Mouse (Mus musculus) heart, embryonic 16.5 days (tissue): Measurements from ENCODE around the gene Prss53. TPM values are rescaled to one million over a fixed set of nuclear protein-coding genes. Genes with fewer than 3 reads are reported as not detected.

ENCODE experiments used
- ATAC-seq: fragments of 200-750 bp; cut with Nextera tagmentation; replicated peaks from 2 replicates; pipeline ENCODE4 v1.8.0; 2017; ENCODE audit warnings: moderate number of reproducible peaks; ENCODE audit not compliant: insufficient read depth, low FRiP score; ENCODE audit errors: extremely low read depth
- H3K27ac ChIP-seq: fragments of 300-500 bp; sonication (generic); 2 replicates; pipeline ENCODE4 v1.5.1; 2014; ENCODE audit warnings: mild to moderate bottlenecking, low read length, control low read depth, moderate library complexity
- H3K27me3 ChIP-seq: fragments of 300-500 bp; sonication (generic); 2 replicates; pipeline ENCODE4 v1.6.1; 2014; ENCODE audit warnings: low read length, mixed read lengths; ENCODE audit not compliant: control insufficient read depth, insufficient read depth
- H3K36me3 ChIP-seq: fragments of 300-500 bp; sonication (generic); 2 replicates; pipeline ENCODE4 v1.6.1; 2014; ENCODE audit not compliant: control insufficient read depth, insufficient read depth
- H3K4me1 ChIP-seq: fragments of 300-500 bp; sonication (generic); 2 replicates; pipeline ENCODE4 v1.6.1; 2014; ENCODE audit warnings: low read length, mixed read lengths; ENCODE audit not compliant: control insufficient read depth, insufficient read depth
- H3K4me2 ChIP-seq: fragments of 300-500 bp; sonication (generic); 2 replicates; pipeline ENCODE4 v1.6.1; 2014; ENCODE audit warnings: low read depth, mild to moderate bottlenecking, control low read depth, low read length
- H3K4me3 ChIP-seq: fragments of 300-500 bp; sonication (generic); 2 replicates; pipeline ENCODE4 v1.5.1; 2014; ENCODE audit warnings: mild to moderate bottlenecking, control low read depth, low read length
- H3K9ac ChIP-seq: fragments of 300-500 bp; sonication (generic); 2 replicates; pipeline ENCODE4 v1.6.1; 2014; ENCODE audit warnings: low read length, control low read depth
- H3K9me3 ChIP-seq: fragments of 300-500 bp; sonication (generic); replicated peaks from 2 replicates; pipeline ENCODE4 v1.6.1; 2016; ENCODE audit warnings: low read length; ENCODE audit not compliant: control insufficient read depth
- WGBS: fragments of 180-500 bp; shearing (Covaris S2); extraction: QIAGEN DNeasy Blood & Tissue Kit; methylation state at CpG from one replicate; pipeline ENCODE4 v1.1.7; 2014; 5-methylcytosine and 5-hydroxymethylcytosine counted together
- polyA plus RNA-seq: library from polyadenylated mRNA; unstranded; fragments of >200 nt; fragmentation: Nextera tagmentation; extraction: Ambion mirVana; gene quantifications from 2 replicates; pipeline ENCODE4 v1.2.1, GENCODE M21; 2015

Prss53 gene
- polyA plus RNA-seq, 1 experiment from 2014 or later: 1.8 TPM

DNA sequence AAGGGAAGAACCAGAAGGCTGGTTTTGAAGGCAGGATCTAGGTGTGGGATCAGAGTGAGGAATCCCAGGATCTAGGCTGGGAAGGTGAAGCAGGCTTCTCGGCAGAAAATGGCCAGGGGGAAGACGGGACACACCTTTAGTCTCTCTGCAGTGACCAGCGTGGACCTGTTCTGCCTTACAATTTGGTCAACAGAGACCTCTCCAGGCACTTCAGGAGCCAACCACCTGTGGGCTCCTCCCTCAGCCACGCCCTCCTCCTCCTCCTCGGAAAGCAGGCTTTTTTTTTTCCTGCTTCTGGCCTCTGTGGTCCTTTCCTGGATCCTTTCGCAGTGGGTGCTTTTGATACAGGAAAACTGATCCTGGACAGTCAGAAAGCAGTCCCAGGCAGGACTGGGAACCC, 39.2 kb upstream of the Prss53 start, which contains the start of gene Prss8:
Gene Prss8, minus strand, starts transcription at position 182 of the 400 bp plus-strand sequence.
- Histone ChIP-seq H3K4me1 (peaks cover 7% of the 10 kb centered on the region; the same call in 1 of the 2 replicates), H3K9ac (peak within 1 kb of the TSS; percentile 61), H3K27ac (no peak within 1 kb of the TSS), H3K27me3 (peaks cover 12% of the 10 kb centered on the region), H3K9me3 (no peaks in the 10 kb centered on the region), H3K36me3 (peaks cover 1% of the 10 kb centered on the region; the same call in 1 of the 2 replicates), H3K4me2 (peak within 1 kb of the TSS; percentile 55), H3K4me3 (peak within 1 kb of the TSS; percentile 36)
- 16% methylated on average over 6 of the region's 6 CpGs for WGBS
- no peak for ATAC-seq

DNA sequence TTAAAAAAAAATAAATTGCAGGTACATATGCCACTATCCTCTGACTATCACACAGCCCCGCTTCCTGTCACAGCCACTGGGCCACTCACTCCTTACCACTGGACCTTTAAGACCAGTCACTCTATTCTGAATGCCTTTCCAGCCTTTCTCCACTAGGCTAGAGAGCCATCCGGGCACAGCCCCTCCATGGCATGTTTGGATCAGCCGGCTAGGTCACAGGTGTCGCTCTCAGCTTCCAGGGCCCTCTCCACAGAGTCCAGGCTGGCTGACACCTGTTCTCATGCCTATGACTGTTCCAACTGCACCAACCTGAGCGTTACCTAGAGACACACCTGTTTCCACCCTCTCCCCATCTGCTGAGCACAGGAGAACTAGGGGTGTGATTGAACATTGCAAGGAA, 37.8 kb upstream of the Prss53 start:
- peaks cover 6% of the 10 kb centered on the region; the same call in 1 of the 2 replicates for H3K36me3 ChIP-seq
- no peak overlapping the region for H3K9ac ChIP-seq
- H3K4me3 ChIP-seq: no peak overlapping the region; the same call in 1 of the 2 replicates
- H3K4me2 ChIP-seq: peak overlapping the region; percentile 55; the same call in 1 of the 2 replicates
- peaks cover 12% of the 10 kb centered on the region for H3K27me3 ChIP-seq
- no peaks in the 10 kb centered on the region for H3K9me3 ChIP-seq
- peaks cover 7% of the 10 kb centered on the region; the same call in 1 of the 2 replicates for H3K4me1 ChIP-seq
- WGBS: 46% methylated on average over 5 of the region's 5 CpGs
- H3K27ac ChIP-seq: no peak overlapping the region
- ATAC-seq: no peak

DNA sequence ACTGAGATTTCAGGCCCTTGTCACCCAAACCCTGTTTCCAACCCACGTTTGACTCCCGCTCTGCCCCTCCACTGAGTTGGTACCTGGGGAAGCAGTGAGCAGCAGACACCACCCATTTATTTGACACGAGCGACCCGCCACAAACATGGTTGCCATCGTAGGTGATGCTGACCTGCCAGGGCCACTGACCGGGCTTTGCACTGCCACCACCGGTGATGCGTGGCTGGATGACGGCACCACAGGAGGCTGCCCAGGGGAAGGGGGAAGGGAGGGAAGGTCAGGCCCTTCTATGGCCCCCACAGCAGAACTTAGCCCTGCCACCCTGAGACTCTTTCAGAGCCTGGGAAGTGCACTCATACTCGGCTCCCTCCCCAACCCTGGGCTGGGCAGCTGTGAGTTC, 37.0 kb upstream of the Prss53 start:
- Histone ChIP-seq H3K4me3 (no peak overlapping the region), H3K4me2 (no peak overlapping the region; the same call in 1 of the 2 replicates)
- no peak for ATAC-seq

DNA sequence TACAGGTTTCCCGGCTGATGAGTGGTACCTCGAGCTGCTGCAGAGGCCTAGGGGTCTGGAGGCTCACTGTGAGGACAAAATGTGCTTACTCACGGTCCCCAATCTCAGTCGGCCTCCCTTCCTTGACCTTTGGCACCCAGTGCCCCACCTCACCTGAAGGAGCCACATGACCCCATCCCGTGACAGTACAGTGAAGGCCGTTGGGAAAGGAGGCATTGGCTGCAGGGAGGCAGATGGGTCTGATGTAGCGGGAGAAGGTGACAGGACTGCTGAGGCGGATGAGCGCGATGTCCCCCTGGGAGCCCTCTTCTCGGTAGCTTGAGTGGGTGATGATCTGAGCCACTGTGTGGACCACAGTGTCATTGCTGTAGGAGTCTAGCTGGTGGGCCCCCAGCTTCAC, 36.1 kb upstream of the Prss53 start:
- ATAC-seq: no peak
- Histone ChIP-seq H3K9me3 (no peaks in the 10 kb centered on the region), H3K4me2 (no peak overlapping the region), H3K27me3 (peaks cover 12% of the 10 kb centered on the region), H3K9ac (no peak overlapping the region), H3K36me3 (peaks cover 6% of the 10 kb centered on the region; the same call in 1 of the 2 replicates), H3K4me3 (no peak overlapping the region), H3K4me1 (peaks cover 7% of the 10 kb centered on the region; the same call in 1 of the 2 replicates), H3K27ac (no peak overlapping the region)
- 82% methylated on average over 11 of the region's 11 CpGs for WGBS

More for the DNA sequence above, 37.0 kb upstream of the Prss53 start:
- Histone ChIP-seq H3K9me3 (no peaks in the 10 kb centered on the region), H3K27me3 (peaks cover 12% of the 10 kb centered on the region), H3K36me3 (peaks cover 6% of the 10 kb centered on the region; the same call in 1 of the 2 replicates), H3K4me1 (peaks cover 7% of the 10 kb centered on the region; the same call in 1 of the 2 replicates), H3K27ac (no peak overlapping the region), H3K9ac (no peak overlapping the region)
- WGBS: 86% methylated on average over 11 of the region's 11 CpGs

DNA sequence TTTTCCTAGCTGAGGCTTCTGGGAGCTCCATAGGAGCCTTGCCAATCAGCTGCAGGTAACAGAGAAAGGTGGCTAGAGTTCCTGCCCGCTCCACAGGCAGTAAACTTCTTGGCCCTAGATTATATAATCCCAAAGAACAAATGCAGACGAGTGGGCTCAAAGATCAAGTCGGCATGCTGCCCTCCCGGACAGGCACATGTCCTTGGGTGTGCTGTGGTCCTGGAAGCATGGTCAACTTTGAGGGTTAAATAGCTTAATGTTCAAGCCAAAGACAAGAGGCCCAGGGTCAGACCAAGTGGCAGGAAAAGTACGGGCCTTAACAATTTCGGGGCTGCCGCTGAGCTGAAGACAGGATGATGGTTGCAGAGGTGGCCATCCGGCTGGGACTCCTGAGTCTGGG, 35.3 kb upstream of the Prss53 start:
- H3K4me2 ChIP-seq: no peak overlapping the region
- H3K4me3 ChIP-seq: no peak overlapping the region
- H3K27ac ChIP-seq: no peak overlapping the region
- no peak overlapping the region for H3K9ac ChIP-seq
- 90% methylated on average over 8 of the region's 8 CpGs for WGBS
- peaks cover 6% of the 10 kb centered on the region; the same call in 1 of the 2 replicates for H3K36me3 ChIP-seq
- H3K27me3 ChIP-seq: peaks cover 12% of the 10 kb centered on the region
- no peak for ATAC-seq
- H3K4me1 ChIP-seq: peaks cover 3% of the 10 kb centered on the region; the same call in 1 of the 2 replicates
- H3K9me3 ChIP-seq: no peaks in the 10 kb centered on the region

DNA sequence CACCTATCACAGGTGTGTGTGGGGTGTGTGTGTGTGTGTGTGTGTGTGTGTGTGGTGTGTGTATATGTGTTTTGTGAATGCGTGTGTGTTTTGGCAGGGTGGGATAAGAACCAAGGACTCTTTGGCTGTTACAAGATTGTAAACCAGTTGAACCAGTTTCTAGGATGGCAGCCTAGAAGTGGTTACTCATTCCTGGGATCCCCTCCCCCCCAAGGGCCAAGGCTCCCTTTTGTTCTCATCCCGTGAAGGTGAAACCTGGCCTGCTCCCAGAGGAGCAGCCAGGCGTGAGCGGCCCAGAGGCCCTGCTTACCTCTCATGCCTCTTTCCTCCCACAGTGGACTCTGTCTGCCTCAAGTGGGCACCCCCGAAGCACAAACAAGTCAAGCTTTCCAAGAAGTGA, 34.5 kb upstream of the Prss53 start:
- Histone ChIP-seq H3K9ac (no peak overlapping the region), H3K27ac (no peak overlapping the region), H3K4me3 (no peak overlapping the region), H3K36me3 (peaks cover 6% of the 10 kb centered on the region; the same call in 1 of the 2 replicates), H3K27me3 (peaks cover 12% of the 10 kb centered on the region), H3K4me2 (no peak overlapping the region), H3K4me1 (peaks cover 3% of the 10 kb centered on the region; the same call in 1 of the 2 replicates), H3K9me3 (no peaks in the 10 kb centered on the region)
- no peak for ATAC-seq
- WGBS: 67% methylated on average over 5 of the region's 5 CpGs

DNA sequence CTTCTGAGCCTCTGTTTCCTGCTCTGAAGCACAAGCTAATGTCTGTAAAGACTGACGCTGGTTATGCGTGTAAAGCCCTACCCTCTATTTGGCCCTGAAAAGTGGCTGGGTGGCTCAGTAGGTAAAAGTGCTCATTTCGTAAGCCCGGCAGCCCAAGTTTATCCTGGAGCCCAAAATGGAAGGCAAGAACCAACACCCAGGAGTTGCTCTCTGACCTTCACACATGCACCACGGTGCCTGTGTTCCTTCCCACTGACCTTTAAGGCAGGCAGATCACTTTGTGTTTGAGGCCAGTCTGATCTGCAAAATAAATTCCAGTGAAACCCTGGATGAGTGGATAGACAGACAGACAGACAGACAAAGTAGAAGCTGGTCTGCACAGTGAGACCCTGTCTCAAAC, 32.9 kb upstream of the Prss53 start:
- peaks cover 6% of the 10 kb centered on the region; the same call in 1 of the 2 replicates for H3K36me3 ChIP-seq
- no peak overlapping the region for H3K4me2 ChIP-seq
- no peak overlapping the region for H3K9ac ChIP-seq
- 79% methylated on average over 5 of the region's 5 CpGs for WGBS
- no peak overlapping the region for H3K4me3 ChIP-seq
- no peaks in the 10 kb centered on the region for H3K4me1 ChIP-seq
- H3K9me3 ChIP-seq: no peaks in the 10 kb centered on the region
- no peak for ATAC-seq
- peaks cover 6% of the 10 kb centered on the region for H3K27me3 ChIP-seq
- H3K27ac ChIP-seq: no peak overlapping the region

DNA sequence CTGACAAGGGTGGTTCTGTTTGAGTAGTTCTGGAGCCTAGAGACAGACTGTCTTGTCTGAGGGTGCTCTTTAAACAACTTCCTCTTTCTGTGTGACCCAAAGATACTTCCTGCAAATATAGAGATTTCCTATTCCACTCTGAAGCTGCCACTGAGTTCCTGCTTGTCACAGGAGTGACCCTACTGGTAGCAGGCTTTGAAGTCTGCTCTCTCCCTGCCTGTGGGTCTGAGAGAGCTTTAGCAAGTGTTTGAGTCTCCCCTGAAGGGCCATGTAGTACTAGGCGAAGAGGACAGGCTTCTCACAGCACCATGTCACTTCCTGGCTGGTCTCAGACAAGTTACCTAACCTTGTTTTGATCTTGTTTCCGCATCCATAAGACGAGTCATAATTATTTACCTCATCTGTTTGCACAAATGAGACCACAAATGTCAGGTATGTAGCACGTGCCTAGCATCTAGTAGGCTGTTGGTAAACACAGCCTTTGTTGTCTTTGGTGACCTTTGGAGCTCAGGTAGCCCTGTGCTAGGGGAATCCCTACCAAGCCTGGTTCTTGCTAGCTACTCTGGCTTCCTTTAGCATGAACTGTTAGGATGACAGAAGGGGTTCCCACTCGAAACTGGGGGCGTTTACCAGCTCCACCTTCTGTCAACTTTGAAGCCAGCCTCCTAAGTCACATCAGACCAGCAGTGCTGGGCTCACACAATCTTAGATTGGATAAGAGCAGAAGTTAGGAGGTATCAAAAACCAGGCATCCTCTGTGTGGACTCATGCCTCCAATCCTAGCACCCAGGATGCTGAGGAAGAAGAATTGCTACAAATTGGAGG, 31.9 kb upstream of the Prss53 start:
- Histone ChIP-seq H3K27me3 (no peaks in the 10 kb centered on the region), H3K9ac (no peak overlapping the region), H3K4me2 (no peak overlapping the region), H3K4me3 (no peak overlapping the region), H3K9me3 (no peaks in the 10 kb centered on the region), H3K27ac (no peak overlapping the region), H3K36me3 (peaks cover 6% of the 10 kb centered on the region; the same call in 1 of the 2 replicates), H3K4me1 (no peaks in the 10 kb centered on the region)
- no peak for ATAC-seq
- 71% methylated on average over 6 of the region's 6 CpGs for WGBS

DNA sequence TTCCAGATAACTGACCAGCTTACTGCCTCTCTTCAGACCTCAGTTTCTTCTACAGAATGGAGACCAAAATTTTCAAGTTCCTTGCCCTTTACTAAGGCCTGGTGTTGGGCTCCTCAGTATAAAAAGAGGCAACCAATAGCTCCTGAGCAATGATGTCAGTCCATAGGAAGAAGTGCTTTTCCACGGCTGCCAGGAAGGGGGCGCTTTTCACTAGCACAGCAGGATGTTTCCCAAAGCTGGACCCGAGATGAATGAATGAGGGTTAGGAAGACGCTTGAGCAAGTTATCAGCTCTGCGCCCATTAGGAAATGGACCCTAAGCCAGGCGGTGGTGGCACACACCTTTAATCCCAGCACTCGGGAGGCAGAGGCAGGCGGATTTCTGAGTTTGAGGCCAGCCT, 30.7 kb upstream of the Prss53 start:
- no peak for ATAC-seq
- H3K4me1 ChIP-seq: no peaks in the 10 kb centered on the region
- no peaks in the 10 kb centered on the region for H3K9me3 ChIP-seq
- H3K27me3 ChIP-seq: no peaks in the 10 kb centered on the region
- H3K4me2 ChIP-seq: no peak overlapping the region
- H3K4me3 ChIP-seq: no peak overlapping the region
- peaks cover 11% of the 10 kb centered on the region for H3K36me3 ChIP-seq
- 66% methylated on average over 8 of the region's 8 CpGs for WGBS
- H3K9ac ChIP-seq: no peak overlapping the region
- no peak overlapping the region for H3K27ac ChIP-seq
